Mouse (Mus musculus): ENCODE results near the gene Ifnar1.
"Not testable (repeated sequence)": the region's sequence is repeated elsewhere in the genome, so short reads cannot be mapped to it uniquely, and the experiment has no call there.

Ifnar1 gene

DNA sequence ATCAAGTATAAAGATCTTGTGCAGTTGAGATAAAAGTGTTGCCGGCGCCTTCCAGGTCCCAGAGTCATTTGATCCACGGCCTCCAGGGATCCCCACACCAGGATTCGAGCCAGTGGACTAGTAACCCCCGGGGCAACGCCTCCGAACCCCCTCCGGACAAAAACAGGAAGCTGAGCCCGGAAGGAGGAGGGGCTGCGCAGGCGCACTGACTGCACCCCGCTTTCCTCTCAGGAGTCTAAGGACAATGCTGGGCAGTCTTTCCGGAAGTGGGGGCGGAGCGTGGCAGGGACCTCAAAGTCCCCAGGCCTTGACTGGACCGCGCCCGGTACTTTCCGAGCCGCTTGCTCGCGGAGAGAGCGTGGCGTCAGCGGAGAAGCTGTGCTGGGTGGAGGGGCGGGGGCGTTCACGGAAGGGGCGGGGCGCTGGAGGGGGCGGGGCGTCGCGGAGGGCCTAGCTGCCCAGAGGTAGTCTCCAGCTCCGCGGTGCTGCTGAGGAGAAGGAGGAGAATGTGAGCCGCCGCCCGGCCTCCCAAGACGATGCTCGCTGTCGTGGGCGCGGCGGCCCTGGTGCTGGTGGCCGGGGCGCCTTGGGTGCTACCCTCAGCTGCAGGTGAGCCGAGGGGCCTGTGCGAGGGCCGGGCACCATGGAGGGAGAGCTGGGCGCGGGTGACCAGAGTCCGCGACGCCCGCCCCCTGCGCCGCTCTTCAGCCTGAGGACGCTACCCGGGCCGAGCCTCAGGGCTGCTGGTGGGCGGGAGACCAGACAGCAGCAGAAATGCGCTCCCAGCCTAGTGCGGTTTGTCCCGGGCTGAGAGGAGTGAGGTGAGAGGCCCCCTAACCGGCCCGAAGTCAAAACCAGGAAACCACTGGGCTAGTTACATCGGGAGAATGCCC is at the start of gene Ifnar1:
TSS of gene Ifnar1 (plus strand) at position 431 of the 893 bp plus-strand sequence.
- peak; percentile 99 for DNase-seq (ENCODE audit: low spot score)

DNA sequence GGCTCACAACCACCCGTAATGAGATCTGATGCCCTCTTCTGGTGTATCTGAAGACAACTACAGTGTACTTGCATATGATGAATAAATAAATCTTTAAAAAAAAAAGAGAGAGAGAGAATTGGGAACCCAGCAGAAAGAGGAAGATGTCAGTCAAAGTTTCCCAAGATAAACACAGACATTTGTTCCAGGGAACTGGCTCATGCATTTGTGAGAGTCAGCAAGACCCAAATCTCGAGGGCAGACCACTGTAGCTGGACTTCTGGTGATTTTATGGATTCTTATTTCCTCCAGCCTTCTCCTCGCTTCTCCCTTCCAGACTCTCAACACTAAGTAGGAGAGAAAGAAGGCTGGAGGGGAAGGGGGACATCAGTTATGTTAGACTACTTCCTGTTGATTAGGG is 47.0 kb upstream of the Ifnar1 start:
- DNase-seq (ENCODE audit: low spot score): no peak

DNA sequence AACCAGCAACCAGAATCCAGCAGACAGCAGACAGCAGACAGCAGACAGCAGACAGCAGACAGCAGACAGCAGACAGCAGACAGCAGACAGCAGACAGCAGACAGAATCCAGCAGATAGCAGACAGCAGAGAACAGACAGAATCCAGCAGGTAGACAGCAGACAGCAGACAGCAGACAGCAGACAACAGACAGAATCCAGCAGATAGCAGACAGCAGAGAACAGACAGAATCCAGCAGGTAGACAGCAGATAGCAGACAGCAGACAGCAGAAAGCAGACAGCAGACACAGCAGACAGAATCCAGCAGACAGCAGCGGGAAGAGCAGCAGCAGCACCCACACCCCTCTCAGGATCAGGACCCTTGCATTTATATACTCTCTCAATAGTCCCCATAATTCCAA is 46.4 kb upstream of the Ifnar1 start:
- not testable (repeated sequence) for DNase-seq (ENCODE audit: low spot score)

DNA sequence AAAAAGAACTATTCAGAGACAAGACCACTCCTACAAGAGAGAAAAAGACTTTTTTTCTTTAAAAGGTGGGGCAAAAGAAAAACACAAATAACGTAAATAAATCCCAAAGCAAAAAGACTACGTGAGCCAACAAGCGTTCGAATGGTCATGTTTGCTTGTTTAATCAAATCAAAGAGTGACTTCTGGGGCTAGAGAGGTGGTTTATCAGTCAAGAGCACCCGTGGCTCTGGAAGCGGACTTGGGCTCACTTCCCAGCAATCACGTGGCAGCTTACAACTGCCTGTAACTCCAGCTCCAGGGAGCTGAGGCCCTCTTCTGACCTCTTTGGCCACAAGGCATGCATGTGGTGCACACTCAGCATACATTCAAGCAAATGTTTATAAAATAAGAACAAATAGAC is 43.7 kb upstream of the Ifnar1 start:
- peak; percentile 94 for DNase-seq (ENCODE audit: low spot score)

DNA sequence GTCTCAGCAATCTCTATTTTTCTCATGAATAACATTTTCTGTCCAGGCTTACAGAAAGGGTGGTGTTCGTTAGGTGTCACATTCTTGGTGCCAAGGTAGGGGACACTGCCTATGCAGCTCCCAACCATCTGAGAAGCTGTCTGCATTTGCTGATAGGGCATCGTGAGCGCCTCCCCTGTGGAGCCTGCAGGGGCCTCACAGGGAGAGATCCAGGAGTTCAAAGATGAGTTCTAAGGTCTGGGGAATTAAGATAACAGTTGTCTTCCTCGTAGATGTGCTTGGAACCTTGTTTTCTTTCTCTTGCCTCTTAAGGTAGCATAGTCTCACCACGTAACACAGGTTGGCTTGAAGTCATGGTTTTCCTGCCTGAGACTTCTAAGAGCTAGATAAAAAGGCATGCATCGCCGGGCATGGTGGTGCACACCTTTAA is 43.2 kb upstream of the Ifnar1 start:
- DNase-seq (ENCODE audit: low spot score): peak; percentile 94

DNA sequence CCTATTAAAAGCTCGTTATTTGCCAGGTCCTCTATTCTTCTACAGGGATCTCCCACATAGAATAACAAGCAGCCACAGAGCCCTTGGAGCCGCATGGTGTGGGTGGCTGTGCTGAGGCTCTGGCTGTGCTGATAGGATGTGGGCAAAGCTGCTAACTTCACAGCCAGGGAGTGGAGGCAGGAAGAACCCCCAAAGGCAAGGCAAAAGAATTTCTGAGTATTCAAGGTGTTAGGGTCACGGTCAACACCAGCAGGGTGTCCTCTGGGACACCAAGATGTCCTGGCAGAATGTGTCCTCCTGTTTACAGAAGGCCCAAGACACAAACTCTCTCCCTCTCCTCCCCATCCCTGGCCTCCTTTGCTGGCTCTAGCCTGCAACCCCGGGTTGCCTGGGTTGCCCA is 42.6 kb upstream of the Ifnar1 start:
- peak; percentile 72 for DNase-seq (ENCODE audit: low spot score)

DNA sequence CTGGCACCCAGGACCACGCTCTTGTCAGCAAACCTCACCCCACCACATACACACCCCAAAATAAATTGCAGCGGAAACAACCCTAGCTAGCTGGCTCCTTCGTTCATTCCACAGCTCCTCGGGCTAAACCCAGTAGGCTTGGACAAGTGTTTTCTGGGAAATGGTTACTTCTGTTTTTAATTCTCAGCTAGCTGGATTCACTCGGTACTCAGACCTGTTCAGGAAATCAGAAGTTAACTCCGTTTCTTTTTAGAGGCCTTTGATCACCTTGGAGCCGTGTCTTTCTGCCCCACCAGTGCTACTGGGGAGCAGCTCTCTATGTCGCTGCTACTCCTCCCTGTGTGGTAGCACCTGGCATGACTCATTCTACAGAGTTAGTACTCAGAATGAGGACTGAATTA is 41.8 kb upstream of the Ifnar1 start:
- no peak for DNase-seq (ENCODE audit: low spot score)

DNA sequence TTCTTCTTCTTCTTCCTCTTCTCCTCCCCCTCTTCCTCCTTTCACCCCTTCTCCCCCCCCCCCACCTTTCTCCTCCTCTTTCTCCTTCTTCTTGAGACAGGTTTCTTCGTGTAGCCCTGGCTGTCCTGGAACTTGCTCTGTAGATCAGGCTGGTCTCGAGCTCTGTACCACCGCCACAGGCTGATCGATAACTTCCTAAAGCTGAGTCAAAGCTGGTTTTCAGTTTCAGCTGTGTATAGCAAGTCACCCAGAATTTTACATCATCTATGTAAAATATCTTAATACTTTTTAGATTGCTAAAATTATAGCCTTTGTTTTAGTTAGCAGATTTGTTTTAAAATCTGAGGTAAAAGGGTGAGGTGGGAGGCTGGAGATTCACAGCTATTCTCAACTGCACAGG is 40.2 kb upstream of the Ifnar1 start:
- no peak for DNase-seq (ENCODE audit: low spot score)

DNA sequence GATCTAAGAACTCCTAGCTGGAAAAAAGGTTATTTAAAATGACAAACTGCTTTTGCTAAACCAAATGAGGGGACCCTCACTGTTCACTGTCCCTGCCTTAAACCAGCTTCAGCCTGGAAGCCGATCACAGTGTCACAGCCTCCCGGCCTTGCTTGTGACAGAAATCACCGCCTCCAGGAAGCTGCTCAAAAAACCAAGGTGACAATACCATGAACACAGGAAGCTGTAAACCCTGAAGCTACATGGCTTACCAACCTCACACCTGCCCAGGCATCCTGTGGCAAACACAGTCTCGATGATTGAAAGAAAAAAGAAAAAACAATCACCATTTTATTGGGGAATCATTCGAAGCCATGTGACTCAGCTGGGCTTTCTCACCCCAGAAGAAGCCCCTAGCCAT is 39.5 kb upstream of the Ifnar1 start:
- DNase-seq (ENCODE audit: low spot score): no peak

DNA sequence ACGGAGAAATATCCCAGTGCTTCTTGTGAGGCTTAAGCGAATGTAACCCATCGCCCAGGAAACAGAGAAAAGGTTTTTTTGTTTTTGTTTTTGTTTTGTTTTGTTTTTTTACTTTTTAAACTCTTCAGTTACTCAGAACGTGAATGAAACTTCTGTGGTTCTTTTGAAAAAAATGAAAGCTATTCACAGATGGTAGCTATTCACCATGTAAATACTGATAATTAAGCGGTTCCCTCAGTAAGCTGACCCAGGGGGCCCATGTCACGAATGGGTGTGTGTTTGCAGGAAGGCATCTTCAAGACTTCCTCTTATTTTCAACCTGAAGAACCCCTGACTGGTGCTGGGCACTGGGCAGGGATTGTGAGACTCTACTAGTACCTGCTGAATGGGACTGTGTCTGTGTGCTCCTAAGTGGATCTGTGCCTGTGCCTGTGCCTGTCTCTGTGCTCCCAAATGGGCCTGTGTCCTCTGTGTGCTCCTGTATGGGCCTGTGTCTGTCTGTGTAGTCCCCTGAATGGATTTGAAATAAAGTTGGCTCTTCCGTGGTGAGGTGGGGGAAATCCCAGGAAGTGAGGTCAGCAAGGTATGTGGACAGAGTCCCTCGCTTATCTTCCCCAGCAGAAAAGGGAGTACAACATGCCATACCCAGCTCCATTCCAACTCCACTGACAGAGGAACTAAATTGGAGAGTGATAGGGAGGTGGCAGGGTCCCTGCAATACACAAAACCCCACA is 38.1 kb upstream of the Ifnar1 start:
- no peak for DNase-seq (ENCODE audit: low spot score)

DNA sequence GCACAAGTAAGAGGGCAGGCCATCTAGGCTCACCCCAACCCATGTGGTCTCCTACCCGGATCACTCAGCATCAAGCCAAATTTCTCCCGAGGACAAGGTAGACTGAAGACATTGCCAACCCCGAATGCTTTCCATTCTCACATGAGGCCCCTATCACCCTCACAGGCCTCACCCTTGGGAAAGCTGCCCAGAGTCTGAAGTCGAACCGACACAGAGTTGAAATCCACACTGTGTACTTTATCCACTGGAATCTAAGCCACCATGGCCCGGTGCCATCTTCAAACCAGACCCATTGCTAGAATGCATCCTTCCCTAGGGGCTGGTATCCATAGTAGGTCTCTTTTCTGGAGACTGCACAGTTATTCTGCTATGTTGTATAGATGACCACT is 37.5 kb upstream of the Ifnar1 start:
- DNase-seq (ENCODE audit: low spot score): no peak

DNA sequence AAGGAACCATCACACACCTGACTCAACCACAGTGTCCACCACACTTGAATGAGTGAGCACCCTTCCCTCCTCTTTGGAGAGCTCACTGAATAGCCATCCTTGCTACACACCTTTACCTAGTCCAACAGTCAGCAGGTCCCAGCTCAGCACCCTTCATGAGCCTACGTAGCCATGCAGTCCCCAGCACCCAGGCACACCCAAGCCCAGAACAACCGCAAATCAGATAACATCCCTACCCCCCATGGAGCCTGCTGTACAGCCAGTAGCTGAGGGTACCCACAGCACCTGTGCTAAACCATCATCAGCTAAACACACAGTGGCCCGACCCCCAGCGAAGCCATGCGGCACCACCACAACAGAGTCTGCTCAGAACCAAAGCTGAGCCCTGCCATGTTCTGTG is 37.0 kb upstream of the Ifnar1 start:
- no peak for DNase-seq (ENCODE audit: low spot score)

DNA sequence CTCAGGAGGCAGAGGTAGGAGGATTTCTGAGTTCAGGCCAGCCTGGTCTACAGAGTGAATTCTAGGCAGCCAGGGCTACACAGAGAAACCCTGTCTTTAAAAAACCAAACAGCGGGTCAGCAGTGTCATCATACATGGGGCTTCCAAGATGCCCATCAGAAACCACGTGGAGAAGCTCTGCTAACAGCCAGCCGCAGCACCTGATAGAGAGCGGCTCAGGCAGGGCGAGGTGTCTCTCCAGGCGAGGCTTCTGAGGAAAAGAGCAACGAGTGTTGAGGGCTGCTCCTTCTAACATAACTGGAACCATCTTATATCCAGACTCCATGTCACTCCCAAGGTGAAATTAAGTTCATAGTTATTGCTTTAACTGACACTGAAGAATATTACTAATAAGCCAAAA is 36.1 kb upstream of the Ifnar1 start:
- DNase-seq (ENCODE audit: low spot score): no peak

DNA sequence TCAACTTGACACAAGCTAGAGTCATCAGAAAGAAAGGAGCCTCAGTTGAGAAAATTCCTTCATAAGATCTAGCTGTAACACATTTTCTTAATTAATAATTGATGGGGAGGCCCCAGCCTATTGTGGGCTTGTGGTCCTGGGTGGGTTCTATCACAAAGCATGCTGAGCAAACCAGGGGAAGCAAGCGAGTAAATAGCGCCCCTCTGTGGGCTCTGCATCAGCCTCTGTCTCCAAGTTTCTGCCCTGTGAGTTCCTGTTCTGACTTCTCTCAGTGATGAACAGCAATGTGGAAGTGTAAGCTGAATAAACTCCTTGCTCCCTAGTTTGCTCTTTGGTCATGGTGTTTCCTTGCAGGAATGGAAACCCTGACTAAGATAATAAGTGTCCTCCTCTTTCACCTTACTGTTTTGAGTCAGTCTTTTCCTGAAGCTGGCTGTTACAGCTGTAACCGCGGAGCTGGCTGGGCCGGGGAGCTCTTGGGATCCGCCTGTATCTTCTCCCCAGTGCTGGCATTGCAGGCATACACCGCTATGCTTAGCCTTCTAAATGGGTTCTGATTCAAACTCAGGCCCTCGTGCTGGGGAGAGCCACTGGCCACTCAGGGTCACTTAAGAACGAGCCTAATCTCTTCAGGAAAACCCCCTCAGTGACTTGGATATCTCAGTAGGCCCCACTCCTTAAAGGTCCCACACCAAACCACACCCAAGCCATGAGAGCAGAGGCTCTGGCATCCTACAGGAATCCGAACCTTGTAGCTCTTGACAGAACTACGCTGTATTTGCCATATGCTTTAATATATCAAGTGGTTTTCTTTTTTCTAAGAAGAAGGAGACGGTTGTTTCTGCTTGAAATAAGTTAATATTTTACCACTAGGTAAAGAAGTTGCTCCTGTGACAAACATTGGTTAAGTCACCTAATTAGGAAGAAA is 34.6 kb upstream of the Ifnar1 start:
- no peak for DNase-seq (ENCODE audit: low spot score)

DNA sequence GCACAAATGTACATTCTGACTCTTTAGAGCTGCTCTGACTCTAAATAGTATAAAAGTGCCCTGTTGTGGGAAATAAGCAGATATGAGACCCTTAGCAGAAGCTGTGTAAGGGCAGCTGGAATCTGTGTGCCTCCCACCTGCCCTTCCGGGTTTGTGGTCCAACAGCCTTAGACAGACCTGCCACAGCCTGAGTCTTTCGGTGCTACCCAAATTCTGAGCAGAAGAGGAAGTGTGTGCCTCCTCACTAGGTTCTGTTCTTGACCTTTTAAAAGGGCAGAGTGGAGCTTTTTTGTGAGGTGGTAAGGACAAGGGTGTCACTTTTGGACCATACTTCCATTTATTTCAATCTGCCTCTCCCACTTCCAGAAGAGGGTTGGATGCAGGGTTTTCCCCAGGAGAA is 33.1 kb upstream of the Ifnar1 start:
- no peak for DNase-seq (ENCODE audit: low spot score)

DNA sequence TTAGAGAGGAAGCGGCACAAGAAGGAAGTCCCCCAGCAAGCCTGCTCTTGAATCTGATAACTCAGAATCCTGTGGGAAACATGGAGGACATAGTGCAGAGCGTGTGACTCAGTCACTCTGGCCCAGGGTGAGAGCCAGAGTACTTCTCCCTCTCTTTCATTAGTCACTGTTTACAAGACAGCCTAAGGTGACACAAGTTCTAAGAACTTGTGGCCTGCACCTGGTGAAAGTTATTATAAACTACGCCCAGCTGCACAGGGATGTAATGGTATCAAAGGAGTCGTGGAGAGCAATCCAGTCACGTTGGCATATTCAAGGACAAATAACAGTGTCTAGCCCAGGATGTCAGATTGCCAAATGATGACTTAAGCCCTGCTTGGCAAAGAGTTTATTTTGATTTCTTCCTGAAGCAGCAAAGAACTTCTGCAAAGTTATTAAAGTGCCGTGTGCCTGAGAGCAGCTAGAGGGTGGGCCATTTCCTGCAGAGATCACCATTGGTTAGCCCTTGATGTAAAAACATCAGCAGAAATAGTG is 32.6 kb upstream of the Ifnar1 start:
- no peak for DNase-seq (ENCODE audit: low spot score)

DNA sequence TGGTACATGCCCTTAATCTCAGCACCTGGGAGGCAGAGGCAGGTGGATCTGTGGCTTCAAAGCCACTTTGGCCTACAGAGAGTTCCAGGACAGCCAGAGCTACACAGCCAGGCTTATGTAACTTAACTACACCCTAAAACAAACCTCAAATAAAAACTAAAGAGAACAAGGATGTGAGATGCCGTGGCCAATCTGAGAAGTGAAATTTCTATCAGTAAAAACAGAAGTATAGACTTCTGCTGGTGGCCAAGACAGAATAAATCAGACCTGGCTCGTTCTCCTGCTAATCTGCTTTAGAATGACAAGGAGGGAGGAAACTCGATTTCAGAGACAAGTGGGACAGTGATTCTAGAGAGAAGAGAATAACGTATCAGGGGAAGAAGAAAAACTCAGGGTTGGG is 29.2 kb upstream of the Ifnar1 start:
- DNase-seq (ENCODE audit: low spot score): no peak

DNA sequence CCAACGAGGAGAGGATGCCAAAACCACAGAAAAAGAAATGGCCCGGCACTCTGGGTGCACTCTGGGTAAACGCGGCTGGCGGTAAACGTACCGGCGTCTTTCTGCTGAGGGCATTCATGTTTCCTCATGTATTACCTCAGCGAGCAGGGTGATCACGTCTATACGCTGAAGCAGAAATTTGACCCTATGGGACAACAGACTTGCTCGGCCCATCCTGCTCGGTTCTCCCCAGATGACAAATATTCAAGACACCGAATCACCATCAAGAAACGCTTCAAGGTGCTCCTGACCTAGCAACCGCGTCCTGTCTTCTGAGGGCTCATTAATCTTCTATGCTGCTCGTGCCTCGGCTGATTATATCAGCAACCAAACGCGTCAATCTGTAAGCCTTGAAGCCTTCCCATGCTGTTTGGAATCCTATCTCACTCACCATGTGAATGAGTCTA is 26.7 kb upstream of the Ifnar1 start:
- DNase-seq (ENCODE audit: low spot score): no peak

DNA sequence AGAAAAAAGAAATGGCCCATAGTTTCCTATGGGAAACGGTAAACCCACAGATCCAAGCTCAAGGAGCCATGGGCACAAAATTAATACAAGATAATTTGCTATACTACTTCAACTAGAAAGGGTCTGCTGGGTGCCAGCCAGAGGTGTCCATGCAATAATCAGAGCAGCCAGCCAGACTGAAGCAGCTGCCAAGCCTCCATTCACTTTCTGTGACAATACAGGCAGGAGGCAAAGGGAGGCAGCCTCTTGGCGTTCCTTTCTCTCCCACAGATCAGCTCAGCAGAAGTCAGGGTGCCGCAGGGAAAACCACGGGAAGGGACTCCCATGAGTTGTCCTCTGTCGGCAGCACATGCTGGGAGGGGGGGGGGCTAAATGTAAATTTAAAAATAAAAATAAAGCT is 26.1 kb upstream of the Ifnar1 start:
- DNase-seq (ENCODE audit: low spot score): no peak

DNA sequence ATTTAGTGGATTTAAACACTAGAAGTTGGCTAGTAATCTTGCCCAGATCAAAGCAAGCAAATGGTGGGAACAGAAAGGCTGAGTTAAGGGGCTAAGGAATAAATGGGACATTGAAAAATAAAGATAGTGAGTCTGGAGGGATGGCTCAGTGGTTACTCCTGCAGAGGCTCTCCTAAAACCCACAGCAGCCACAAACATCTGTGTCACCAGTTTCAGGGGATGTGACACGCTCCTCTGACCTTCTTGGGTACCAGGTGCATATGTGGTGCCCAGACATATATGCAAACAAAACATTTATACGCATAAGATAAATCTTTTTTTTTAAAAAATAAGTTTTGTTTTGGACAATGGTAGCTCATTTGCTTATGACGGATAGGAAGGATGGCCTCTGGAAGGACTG is 25.6 kb upstream of the Ifnar1 start:
- DNase-seq (ENCODE audit: low spot score): no peak

DNA sequence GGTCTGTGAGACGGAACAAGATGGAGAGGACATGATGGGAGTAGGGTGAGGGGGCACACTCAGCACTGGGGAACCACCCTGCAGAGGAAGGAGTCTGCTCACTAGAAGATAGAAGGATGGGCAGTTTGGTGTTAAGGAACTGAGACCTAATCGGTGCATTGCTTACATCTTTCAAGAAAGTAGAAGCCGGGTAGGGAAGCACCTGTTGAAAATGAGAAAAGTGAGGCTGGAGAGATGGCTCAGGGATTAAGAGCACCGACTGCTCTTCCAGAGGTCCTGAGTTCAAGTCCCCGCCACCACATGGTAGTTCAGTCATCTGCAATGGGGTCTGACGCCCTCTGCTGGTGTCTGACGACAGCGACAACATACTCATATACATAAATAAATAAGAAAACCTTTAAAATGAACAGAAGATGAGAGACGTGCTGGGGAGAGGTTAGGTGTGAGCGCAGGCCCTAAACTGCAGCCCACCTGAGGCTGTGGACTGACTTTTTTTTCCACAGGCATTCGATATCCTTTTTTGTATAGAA is 25.1 kb upstream of the Ifnar1 start:
- DNase-seq (ENCODE audit: low spot score): no peak
